Mouse (Mus musculus): ENCODE data around the gene P2ry6. TPM values are rescaled to one million over a fixed set of nuclear protein-coding genes. Genes with fewer than 3 reads are reported as not detected.
A peak's percentile ranks its signal among the peaks of the same experiment; 100 is the strongest.

Gene P2ry6
- polyA plus RNA-seq, 1 experiment from 2014 or later, result 3.6 TPM

DNA sequence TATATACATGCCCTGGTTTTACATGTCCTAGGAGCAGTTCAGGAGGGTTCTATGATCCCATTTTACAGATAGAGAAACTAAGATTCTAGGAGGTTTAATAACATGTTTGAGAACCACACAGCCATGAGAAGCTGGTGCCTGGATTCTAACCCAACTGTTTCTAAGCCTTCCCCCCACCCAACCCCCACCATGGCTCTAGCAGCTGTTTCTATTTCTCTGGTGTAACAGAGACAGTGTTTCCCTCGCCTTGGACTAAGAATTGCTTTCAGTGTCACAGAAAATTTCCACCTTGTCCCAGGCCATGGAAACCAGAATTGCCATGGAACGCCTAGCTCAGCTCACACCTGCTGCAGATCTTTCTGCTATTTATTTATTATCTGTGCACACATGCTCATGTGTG, 14.0 kb downstream of the P2ry6 start:
- no peak for ATAC-seq (ENCODE audit: low FRiP score, low TSS enrichment)
- no peak overlapping the region for H3K4me3 ChIP-seq (ENCODE audit: low read length)
- H3K36me3 ChIP-seq (ENCODE audit: control insufficient read depth, insufficient read depth, low read length), result no peaks in the 10 kb centered on the region
- H3K4me2 ChIP-seq (replicated peaks; ENCODE audit: low read depth, low read length), result no peak overlapping the region
- no peaks in the 10 kb centered on the region for H3K9me3 ChIP-seq (ENCODE audit: control insufficient read depth, low read length)
- H3K27me3 ChIP-seq (ENCODE audit: control insufficient read depth, insufficient read depth, low read length), result no peaks in the 10 kb centered on the region
- no peak overlapping the region for H3K9ac ChIP-seq (ENCODE audit: low read depth, low read length)
- 70% methylated on average over 2 of the region's 2 CpGs for WGBS
- H3K4me1 ChIP-seq (ENCODE audit: control insufficient read depth, insufficient read depth, low read length), result no peaks in the 10 kb centered on the region
- H3K27ac ChIP-seq (ENCODE audit: low read depth, low read length), result no peak overlapping the region

DNA sequence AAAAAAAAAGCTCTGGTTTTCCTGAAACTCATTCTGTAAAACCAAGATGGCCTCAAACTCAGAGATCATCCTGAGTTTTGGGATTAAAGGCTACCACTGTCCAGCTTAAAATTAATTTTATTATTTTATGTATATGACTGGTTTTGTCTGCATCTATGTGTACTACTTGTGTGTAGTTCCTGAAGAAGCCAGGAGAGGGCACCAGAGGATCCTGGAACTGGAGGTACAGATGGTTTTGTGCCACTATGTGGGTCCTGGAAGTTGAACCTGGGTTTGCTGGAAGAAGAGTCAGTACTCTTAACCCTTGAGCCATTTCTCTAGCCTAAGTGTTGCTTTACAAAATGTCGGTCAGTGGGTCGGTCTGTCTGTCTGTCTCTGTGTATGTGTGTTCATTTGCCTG, 16.0 kb downstream of the P2ry6 start:
- Histone ChIP-seq H3K9ac (ENCODE audit: low read depth, low read length) (no peak overlapping the region), H3K36me3 (ENCODE audit: control insufficient read depth, insufficient read depth, low read length) (no peaks in the 10 kb centered on the region), H3K27me3 (ENCODE audit: control insufficient read depth, insufficient read depth, low read length) (no peaks in the 10 kb centered on the region), H3K9me3 (ENCODE audit: control insufficient read depth, low read length) (no peaks in the 10 kb centered on the region), H3K27ac (ENCODE audit: low read depth, low read length) (no peak overlapping the region), H3K4me2 (replicated peaks; ENCODE audit: low read depth, low read length) (no peak overlapping the region), H3K4me1 (ENCODE audit: control insufficient read depth, insufficient read depth, low read length) (no peaks in the 10 kb centered on the region), H3K4me3 (ENCODE audit: low read length) (no peak overlapping the region)
- 92% methylated on average over 2 of the region's 2 CpGs for WGBS
- ATAC-seq (ENCODE audit: low FRiP score, low TSS enrichment), result no peak

- H3K9ac ChIP-seq (ENCODE audit: low read depth, low read length), result no peak overlapping the region
- no peak overlapping the region for H3K27ac ChIP-seq (ENCODE audit: low read depth, low read length)
- no peak for ATAC-seq (ENCODE audit: low FRiP score, low TSS enrichment)
Observed at GRCm38 (mm10) chr7:100952686-100953085, 21.8 kb downstream of the P2ry6 start.

DNA sequence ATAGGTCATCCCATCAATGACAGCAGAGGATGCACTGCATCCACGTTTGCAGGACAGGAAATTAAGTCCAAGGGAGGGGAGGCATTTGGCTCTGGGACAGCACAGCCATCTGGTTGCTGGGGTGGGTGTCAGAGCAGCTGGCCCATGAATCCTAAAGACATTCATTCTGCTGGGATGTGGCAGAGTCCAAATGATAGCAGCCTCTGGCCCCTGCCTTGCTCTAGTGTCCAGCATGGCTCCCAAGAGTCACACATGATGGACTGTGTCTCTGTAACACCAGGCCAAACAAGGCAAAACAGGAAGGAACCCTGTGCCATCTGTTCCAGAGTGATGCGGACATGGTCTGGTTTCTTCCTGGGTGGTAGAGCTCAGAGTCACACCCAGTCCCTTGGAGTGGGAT, 22.5 kb downstream of the P2ry6 start:
- no peak overlapping the region for H3K27ac ChIP-seq (ENCODE audit: low read depth, low read length)
- no peak overlapping the region for H3K4me2 ChIP-seq (replicated peaks; ENCODE audit: low read depth, low read length)
- H3K9me3 ChIP-seq (ENCODE audit: control insufficient read depth, low read length), result no peaks in the 10 kb centered on the region
- H3K4me3 ChIP-seq (ENCODE audit: low read length), result no peak overlapping the region
- no peak for ATAC-seq (ENCODE audit: low FRiP score, low TSS enrichment)
- no peaks in the 10 kb centered on the region for H3K36me3 ChIP-seq (ENCODE audit: control insufficient read depth, insufficient read depth, low read length)
- no peak overlapping the region for H3K9ac ChIP-seq (ENCODE audit: low read depth, low read length)
- H3K4me1 ChIP-seq (ENCODE audit: control insufficient read depth, insufficient read depth, low read length), result peaks cover 5% of the 10 kb centered on the region; the same call in 1 of the 2 replicates
- 44% methylated on average over 2 of the region's 2 CpGs for WGBS
- H3K27me3 ChIP-seq (ENCODE audit: control insufficient read depth, insufficient read depth, low read length), result no peaks in the 10 kb centered on the region

More at GRCm38 (mm10) chr7:100952686-100953085, 21.8 kb downstream of the P2ry6 start:
- no peaks in the 10 kb centered on the region for H3K36me3 ChIP-seq (ENCODE audit: control insufficient read depth, insufficient read depth, low read length)
- H3K9me3 ChIP-seq (ENCODE audit: control insufficient read depth, low read length), result no peaks in the 10 kb centered on the region
- H3K4me2 ChIP-seq (replicated peaks; ENCODE audit: low read depth, low read length), result no peak overlapping the region
- H3K4me1 ChIP-seq (ENCODE audit: control insufficient read depth, insufficient read depth, low read length), result peaks cover 5% of the 10 kb centered on the region; the same call in 1 of the 2 replicates
- H3K4me3 ChIP-seq (ENCODE audit: low read length), result no peak overlapping the region
- WGBS, result 79% methylated on average over 7 of the region's 7 CpGs
- H3K27me3 ChIP-seq (ENCODE audit: control insufficient read depth, insufficient read depth, low read length), result no peaks in the 10 kb centered on the region

GRCm38 (mm10) chr7:100950481-100951010, 23.9 kb downstream of the P2ry6 start:
- WGBS, result 29% methylated on average over 12 of the region's 12 CpGs
- peak; percentile 74 for ATAC-seq (ENCODE audit: low FRiP score, low TSS enrichment)

GRCm38 (mm10) chr7:100950031-100950430, 24.4 kb downstream of the P2ry6 start:
- Histone ChIP-seq H3K9ac (ENCODE audit: low read depth, low read length) (no peak overlapping the region), H3K9me3 (ENCODE audit: control insufficient read depth, low read length) (no peaks in the 10 kb centered on the region), H3K27ac (ENCODE audit: low read depth, low read length) (peak overlapping the region; percentile 57; the same call in 1 of the 2 replicates), H3K27me3 (ENCODE audit: control insufficient read depth, insufficient read depth, low read length) (no peaks in the 10 kb centered on the region), H3K4me3 (ENCODE audit: low read length) (no peak overlapping the region), H3K4me1 (ENCODE audit: control insufficient read depth, insufficient read depth, low read length) (peaks cover 5% of the 10 kb centered on the region; the same call in 1 of the 2 replicates), H3K36me3 (ENCODE audit: control insufficient read depth, insufficient read depth, low read length) (no peaks in the 10 kb centered on the region), H3K4me2 (replicated peaks; ENCODE audit: low read depth, low read length) (no peak overlapping the region)
- WGBS, result 61% methylated on average over 5 of the region's 5 CpGs
- no peak for ATAC-seq (ENCODE audit: low FRiP score, low TSS enrichment)

More at GRCm38 (mm10) chr7:100950481-100951010, 23.9 kb downstream of the P2ry6 start:
- Histone ChIP-seq H3K36me3 (ENCODE audit: control insufficient read depth, insufficient read depth, low read length) (no peaks in the 10 kb centered on the region), H3K4me3 (ENCODE audit: low read length) (no peak overlapping the region), H3K9me3 (ENCODE audit: control insufficient read depth, low read length) (no peaks in the 10 kb centered on the region), H3K27me3 (ENCODE audit: control insufficient read depth, insufficient read depth, low read length) (no peaks in the 10 kb centered on the region), H3K4me1 (ENCODE audit: control insufficient read depth, insufficient read depth, low read length) (peaks cover 5% of the 10 kb centered on the region; the same call in 1 of the 2 replicates), H3K27ac (ENCODE audit: low read depth, low read length) (peak overlapping the region; percentile 57; the same call in 1 of the 2 replicates), H3K9ac (ENCODE audit: low read depth, low read length) (no peak overlapping the region), H3K4me2 (replicated peaks; ENCODE audit: low read depth, low read length) (no peak overlapping the region)

GRCm38 (mm10) chr7:100944738-100945137, 29.7 kb downstream of the P2ry6 start:
- H3K27ac ChIP-seq (ENCODE audit: low read depth, low read length), result no peak overlapping the region
- no peak overlapping the region for H3K9ac ChIP-seq (ENCODE audit: low read depth, low read length)
- no peaks in the 10 kb centered on the region for H3K27me3 ChIP-seq (ENCODE audit: control insufficient read depth, insufficient read depth, low read length)
- 80% methylated on average over 5 of the region's 5 CpGs for WGBS
- no peaks in the 10 kb centered on the region for H3K36me3 ChIP-seq (ENCODE audit: control insufficient read depth, insufficient read depth, low read length)
- no peaks in the 10 kb centered on the region for H3K9me3 ChIP-seq (ENCODE audit: control insufficient read depth, low read length)
- H3K4me3 ChIP-seq (ENCODE audit: low read length), result no peak overlapping the region
- H3K4me1 ChIP-seq (ENCODE audit: control insufficient read depth, insufficient read depth, low read length), result no peaks in the 10 kb centered on the region
- no peak for ATAC-seq (ENCODE audit: low FRiP score, low TSS enrichment)
- no peak overlapping the region for H3K4me2 ChIP-seq (replicated peaks; ENCODE audit: low read depth, low read length)

DNA sequence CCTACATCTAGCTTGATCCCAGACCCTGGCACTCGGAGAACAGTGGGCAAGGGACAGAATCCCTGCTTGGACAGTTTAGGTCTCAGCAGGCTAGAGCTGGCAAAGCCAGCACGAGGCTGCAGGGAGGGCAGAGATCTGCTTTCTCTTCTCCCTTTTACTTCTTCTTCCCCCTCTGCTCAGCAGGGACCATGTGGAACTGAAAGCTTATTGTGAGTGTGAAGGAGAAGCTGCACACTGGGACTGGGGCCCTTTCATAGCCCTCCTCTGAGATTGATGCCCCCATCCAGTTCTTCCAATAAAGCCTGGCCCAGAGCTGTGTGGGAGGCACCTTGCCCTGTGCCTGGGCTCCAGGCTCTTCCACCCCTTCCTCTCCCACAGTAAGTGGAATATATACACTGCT, 30.1 kb downstream of the P2ry6 start:
- no peak overlapping the region for H3K9ac ChIP-seq (ENCODE audit: low read depth, low read length)
- ATAC-seq (ENCODE audit: low FRiP score, low TSS enrichment), result no peak
- no peaks in the 10 kb centered on the region for H3K36me3 ChIP-seq (ENCODE audit: control insufficient read depth, insufficient read depth, low read length)

GRCm38 (mm10) chr7:100942789-100943615, 31.4 kb downstream of the P2ry6 start:
- whole genome bisulfite sequencing, result 29% methylated on average over 12 of the region's 12 CpGs
- no peaks in the 10 kb centered on the region for H3K9me3 ChIP-seq (ENCODE audit: control insufficient read depth, low read length)
- H3K4me2 ChIP-seq (replicated peaks; ENCODE audit: low read depth, low read length), result no peak overlapping the region
- H3K27me3 ChIP-seq (ENCODE audit: control insufficient read depth, insufficient read depth, low read length), result no peaks in the 10 kb centered on the region
- no peak overlapping the region for H3K9ac ChIP-seq (ENCODE audit: low read depth, low read length)
- no peak overlapping the region for H3K27ac ChIP-seq (ENCODE audit: low read depth, low read length)
- H3K36me3 ChIP-seq (ENCODE audit: control insufficient read depth, insufficient read depth, low read length), result no peaks in the 10 kb centered on the region
- H3K4me3 ChIP-seq (ENCODE audit: low read length), result no peak overlapping the region
- H3K4me1 ChIP-seq (ENCODE audit: control insufficient read depth, insufficient read depth, low read length), result no peaks in the 10 kb centered on the region
- ATAC-seq (ENCODE audit: low FRiP score, low TSS enrichment), result peak; percentile 53; the same call in 1 of the 2 replicates

More for the DNA sequence above, 30.1 kb downstream of the P2ry6 start:
- H3K27ac ChIP-seq (ENCODE audit: low read depth, low read length), result no peak overlapping the region
- 76% methylated on average over 2 of the region's 2 CpGs for WGBS
- H3K4me3 ChIP-seq (ENCODE audit: low read length), result no peak overlapping the region
- H3K4me1 ChIP-seq (ENCODE audit: control insufficient read depth, insufficient read depth, low read length), result no peaks in the 10 kb centered on the region
- H3K27me3 ChIP-seq (ENCODE audit: control insufficient read depth, insufficient read depth, low read length), result no peaks in the 10 kb centered on the region
- no peaks in the 10 kb centered on the region for H3K9me3 ChIP-seq (ENCODE audit: control insufficient read depth, low read length)
- no peak overlapping the region for H3K4me2 ChIP-seq (replicated peaks; ENCODE audit: low read depth, low read length)

All from kidney, embryonic 14.5 days (tissue).